Mouse (Mus musculus): ENCODE results near the gene Atp7a.

Atp7a gene

DNA sequence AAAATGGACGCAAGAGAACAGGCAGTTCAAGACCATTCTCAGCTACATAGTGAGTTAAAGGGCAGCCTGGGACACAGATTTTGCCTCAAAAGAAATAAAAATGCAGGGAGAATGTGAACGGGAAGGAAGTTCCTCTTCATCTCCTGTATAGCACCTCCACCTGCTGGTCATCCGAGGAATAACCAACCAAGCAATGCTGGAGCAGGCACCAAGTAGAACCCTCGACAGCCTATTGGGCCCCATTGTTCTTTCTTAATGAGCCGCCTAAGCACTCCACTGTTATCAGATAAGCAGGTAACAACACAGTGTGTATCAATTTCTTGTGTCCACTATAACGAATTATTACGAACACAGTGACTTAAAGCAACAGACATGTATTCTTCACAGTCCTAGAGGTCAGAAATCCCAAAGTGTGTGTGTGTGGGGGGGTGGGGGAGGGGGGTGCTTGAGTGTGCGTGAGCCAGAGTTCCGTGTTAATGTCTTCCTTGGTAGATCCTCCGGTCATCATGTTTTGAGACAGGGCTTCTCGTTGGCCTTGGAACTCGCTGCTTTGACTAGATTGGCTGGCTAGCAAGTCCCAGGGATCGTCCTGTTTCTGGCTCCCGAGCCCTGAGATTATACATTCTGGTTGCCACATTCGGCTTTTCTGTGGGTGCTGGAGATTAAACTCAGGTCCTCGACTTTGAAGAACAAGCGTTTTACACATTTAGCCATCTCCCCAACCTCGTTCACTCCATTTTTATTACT is 144.2 kb downstream of the Atp7a start:
- peak; percentile 67 to 73 for DNase-seq (ENCODE audit: low spot score in 2 of 2)

DNA sequence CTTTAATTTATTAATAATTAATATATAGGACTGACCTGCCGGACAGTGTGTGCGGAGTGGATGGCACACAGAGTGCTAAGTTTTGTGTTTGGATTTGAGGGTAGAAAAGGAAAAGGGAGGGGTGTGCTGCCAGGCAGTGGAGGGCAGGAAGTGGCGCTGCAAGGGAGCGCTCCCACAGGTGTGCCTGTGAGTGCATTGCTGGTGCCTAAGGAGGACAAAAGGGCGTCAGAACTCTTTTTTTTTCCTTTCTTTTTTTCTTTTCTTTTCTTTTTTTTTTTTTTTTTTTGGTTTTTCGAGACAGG is 144.7 kb downstream of the Atp7a start:
- DNase-seq (ENCODE audit: low spot score in 2 of 2): no peak
